Mouse (Mus musculus) embryonic facial prominence, embryonic 11.5 days (tissue): Measurements from ENCODE around the gene Tst. TPM values are rescaled to one million over a fixed set of nuclear protein-coding genes. Genes with fewer than 3 reads are reported as not detected.

ENCODE experiments used
- ATAC-seq: fragments of 200-750 bp; cut with Nextera tagmentation; replicated peaks from 2 replicates; pipeline ENCODE4 v1.8.0; 2017; ENCODE audit warnings: low read depth; ENCODE audit not compliant: insufficient number of reproducible peaks, low FRiP score, low TSS enrichment
- DNase-seq: peaks from one replicate; pipeline ENCODE4 v3.0.0-alpha.2; 2015; ENCODE audit warnings: low spot score
- H3K27ac ChIP-seq: fragments of 300-500 bp; sonication (generic); replicated peaks from 2 replicates; pipeline ENCODE4 v1.5.1; 2014; ENCODE audit warnings: mild to moderate bottlenecking, low read depth, low read length, control low read depth
- H3K27me3 ChIP-seq: fragments of 300-500 bp; sonication (generic); 2 replicates; pipeline ENCODE4 v1.6.1; 2014; ENCODE audit warnings: mild to moderate bottlenecking, low read length, moderate library complexity, mixed read lengths; ENCODE audit not compliant: control insufficient read depth, insufficient read depth
- H3K36me3 ChIP-seq: fragments of 300-500 bp; sonication (generic); replicated peaks from 2 replicates; pipeline ENCODE4 v1.6.1; 2014; ENCODE audit warnings: low read depth, mild to moderate bottlenecking, low read length, moderate library complexity, mixed read lengths; ENCODE audit not compliant: control insufficient read depth, insufficient read depth
- H3K4me1 ChIP-seq: fragments of 300-500 bp; sonication (generic); 2 replicates; pipeline ENCODE4 v1.6.1; 2014; ENCODE audit warnings: low read length, mixed read lengths; ENCODE audit not compliant: control insufficient read depth, insufficient read depth
- H3K4me2 ChIP-seq: fragments of 300-500 bp; sonication (generic); 2 replicates; pipeline ENCODE4 v1.6.1; 2014; ENCODE audit warnings: low read depth, mild to moderate bottlenecking, control low read depth, low read length, moderate library complexity
- H3K4me3 ChIP-seq: fragments of 300-500 bp; sonication (generic); 2 replicates; pipeline ENCODE4 v1.5.1; 2014; ENCODE audit warnings: low read depth, low read length, control low read depth
- H3K9ac ChIP-seq: fragments of 300-500 bp; sonication (generic); replicated peaks from 2 replicates; pipeline ENCODE4 v1.6.1; 2014; ENCODE audit warnings: mild to moderate bottlenecking, control low read depth, low read length
- H3K9me3 ChIP-seq: fragments of 300-500 bp; sonication (generic); replicated peaks from 2 replicates; pipeline ENCODE4 v1.6.1; 2016; ENCODE audit warnings: mild to moderate bottlenecking, low read length, inconsistent platforms, mixed read lengths; ENCODE audit not compliant: control insufficient read depth
- WGBS: fragments of 180-500 bp; shearing (Covaris S2); extraction: QIAGEN DNeasy Blood & Tissue Kit; methylation state at CpG from one replicate; pipeline ENCODE4 v1.1.7; 2014; 5-methylcytosine and 5-hydroxymethylcytosine counted together
- polyA plus RNA-seq: library from polyadenylated mRNA; unstranded; fragments of >200 nt; fragmentation: Nextera tagmentation; extraction: Ambion mirVana; gene quantifications from 2 replicates; pipeline ENCODE4 v1.2.1, GENCODE M21; 2014

Gene Tst
- polyA plus RNA-seq, 1 experiment from 2014 or later, result 9.7 TPM

GRCm38 (mm10) chr15:78447746-78448535, 42.2 kb upstream of the Tst start:
- Histone ChIP-seq H3K9ac (peak overlapping the region; percentile 56), H3K4me1 (no peaks in the 10 kb centered on the region; the same call in 1 of the 2 replicates), H3K4me3 (peak overlapping the region; percentile 23), H3K4me2 (peak overlapping the region; percentile 55), H3K27ac (no peak overlapping the region; the same call in 1 of the 2 replicates), H3K27me3 (no peaks in the 10 kb centered on the region), H3K9me3 (no peaks in the 10 kb centered on the region), H3K36me3 (no peaks in the 10 kb centered on the region)
- DNase-seq (peak; percentile 97), ATAC-seq (peak; percentile 48; the same call in 1 of the 2 replicates)
- 2% methylated on average over 22 of the region's 22 CpGs for WGBS

GRCm38 (mm10) chr15:78447121-78447520, 41.4 kb upstream of the Tst start:
- H3K36me3 ChIP-seq, result no peaks in the 10 kb centered on the region
- no peaks in the 10 kb centered on the region for H3K9me3 ChIP-seq
- no peaks in the 10 kb centered on the region for H3K27me3 ChIP-seq
- 0 out of 2 replicates have a peak overlapping the region, but pooled peaks have one; percentile 22 for H3K9ac ChIP-seq
- DNase-seq, result no peak
- no peak for ATAC-seq
- H3K27ac ChIP-seq, result no peak overlapping the region
- no peak overlapping the region for H3K4me2 ChIP-seq
- WGBS, result 41% methylated on average over 7 of the region's 7 CpGs
- no peak overlapping the region for H3K4me3 ChIP-seq
- no peaks in the 10 kb centered on the region; the same call in 1 of the 2 replicates for H3K4me1 ChIP-seq

GRCm38 (mm10) chr15:78443857-78444256, 38.1 kb upstream of the Tst start:
- ATAC-seq (no peak), DNase-seq (no peak)
- 58% methylated on average over 6 of the region's 6 CpGs for WGBS
- no peak overlapping the region for H3K27ac ChIP-seq
- H3K4me1 ChIP-seq, result no peaks in the 10 kb centered on the region; the same call in 1 of the 2 replicates
- no peak overlapping the region for H3K4me3 ChIP-seq
- H3K9me3 ChIP-seq, result no peaks in the 10 kb centered on the region
- no peaks in the 10 kb centered on the region for H3K36me3 ChIP-seq
- H3K27me3 ChIP-seq, result no peaks in the 10 kb centered on the region
- H3K9ac ChIP-seq, result no peak overlapping the region
- H3K4me2 ChIP-seq, result no peak overlapping the region

- Histone ChIP-seq H3K27me3 (no peaks in the 10 kb centered on the region), H3K9me3 (no peaks in the 10 kb centered on the region), H3K36me3 (no peaks in the 10 kb centered on the region), H3K9ac (no peak overlapping the region), H3K4me3 (no peak overlapping the region), H3K4me2 (no peak overlapping the region), H3K27ac (no peak overlapping the region), H3K4me1 (peaks cover 6% of the 10 kb centered on the region)
- 85% methylated on average over 19 of the region's 19 CpGs for WGBS
- no peak for DNase-seq
- no peak for ATAC-seq
Measured at GRCm38 (mm10) chr15:78442231-78442630, 36.5 kb upstream of the Tst start.

- H3K4me1 ChIP-seq, result peaks cover 15% of the 10 kb centered on the region; the same call in 1 of the 2 replicates
- WGBS, result 60% methylated on average over 9 of the region's 9 CpGs
- ATAC-seq, result no peak
Measured at GRCm38 (mm10) chr15:78438973-78439372, 33.3 kb upstream of the Tst start.

GRCm38 (mm10) chr15:78438505-78438904, 32.8 kb upstream of the Tst start:
- H3K36me3 ChIP-seq, result no peaks in the 10 kb centered on the region; the same call in 1 of the 2 replicates
- no peak overlapping the region for H3K4me2 ChIP-seq
- no peak overlapping the region for H3K4me3 ChIP-seq
- no peaks in the 10 kb centered on the region; the same call in 1 of the 2 replicates for H3K27me3 ChIP-seq
- ATAC-seq (no peak), DNase-seq (no peak)
- H3K9me3 ChIP-seq, result no peaks in the 10 kb centered on the region
- H3K9ac ChIP-seq, result no peak overlapping the region
- H3K27ac ChIP-seq, result no peak overlapping the region
- H3K4me1 ChIP-seq, result peaks cover 15% of the 10 kb centered on the region; the same call in 1 of the 2 replicates
- WGBS, result 50% methylated on average over 8 of the region's 8 CpGs

More at GRCm38 (mm10) chr15:78438973-78439372, 33.3 kb upstream of the Tst start:
- no peak overlapping the region for H3K4me3 ChIP-seq
- no peaks in the 10 kb centered on the region; the same call in 1 of the 2 replicates for H3K27me3 ChIP-seq
- H3K4me2 ChIP-seq, result no peak overlapping the region
- H3K9ac ChIP-seq, result no peak overlapping the region
- DNase-seq, result no peak
- no peak overlapping the region for H3K27ac ChIP-seq
- H3K9me3 ChIP-seq, result no peaks in the 10 kb centered on the region
- H3K36me3 ChIP-seq, result no peaks in the 10 kb centered on the region

- ATAC-seq, result no peak
- no peak overlapping the region for H3K27ac ChIP-seq
- peaks cover 15% of the 10 kb centered on the region; the same call in 1 of the 2 replicates for H3K4me1 ChIP-seq
- H3K36me3 ChIP-seq, result no peaks in the 10 kb centered on the region; the same call in 1 of the 2 replicates
- no peak for DNase-seq
- H3K9ac ChIP-seq, result 0 out of 2 replicates have a peak overlapping the region, but pooled peaks have one; percentile 13
- no peaks in the 10 kb centered on the region; the same call in 1 of the 2 replicates for H3K27me3 ChIP-seq
- H3K4me3 ChIP-seq, result no peak overlapping the region
- H3K4me2 ChIP-seq, result no peak overlapping the region
- 36% methylated on average over 4 of the region's 4 CpGs for WGBS
- no peaks in the 10 kb centered on the region for H3K9me3 ChIP-seq
Measured at GRCm38 (mm10) chr15:78438018-78438394, 32.3 kb upstream of the Tst start.
